Mouse (Mus musculus): ENCODE results near the gene App. TPM values are rescaled to one million over a fixed set of nuclear protein-coding genes. Genes with fewer than 3 reads are reported as not detected.

The App gene
- polyA plus RNA-seq, 1 experiment from 2014 or later: 157 TPM

DNA sequence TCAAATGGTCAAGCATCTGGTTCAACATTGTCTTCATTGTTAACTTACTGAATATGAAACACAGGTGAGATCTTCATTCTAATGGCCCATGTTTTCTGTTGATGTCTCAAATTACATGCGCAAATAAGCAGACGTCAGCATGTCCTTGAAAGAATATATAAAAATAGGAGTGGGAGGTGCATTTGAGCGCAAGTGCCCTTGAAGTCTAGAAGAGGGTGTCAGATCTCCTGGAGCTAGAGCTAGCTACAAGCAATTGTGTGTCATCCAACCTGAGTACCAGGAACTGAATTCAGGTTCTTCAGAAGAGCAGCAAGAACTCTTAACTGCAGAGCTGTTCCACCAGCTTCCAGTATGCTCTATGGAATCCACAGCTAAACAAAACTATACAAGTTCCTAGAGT, 72.0 kb downstream of the App start:
- Histone ChIP-seq H3K9me3 (ENCODE audit: control insufficient read depth, low read length) (no peaks in the 10 kb centered on the region), H3K27ac (ENCODE audit: low read depth, low read length) (no peak overlapping the region), H3K9ac (ENCODE audit: low read length) (no peak overlapping the region), H3K27me3 (ENCODE audit: control insufficient read depth, insufficient read depth, low read length) (no peaks in the 10 kb centered on the region), H3K36me3 (ENCODE audit: control insufficient read depth, insufficient read depth, low read length) (no peaks in the 10 kb centered on the region), H3K4me1 (ENCODE audit: control insufficient read depth, insufficient read depth, low read length) (peaks cover 4% of the 10 kb centered on the region; the same call in 1 of the 2 replicates), H3K4me3 (ENCODE audit: low read depth, low read length) (no peak overlapping the region), H3K4me2 (no peak overlapping the region)
- ATAC-seq (ENCODE audit: low FRiP score): no peak
- DNase-seq (ENCODE audit: low spot score, missing footprints): no peak
- whole genome bisulfite sequencing: 88% methylated on average over 3 of the region's 3 CpGs

DNA sequence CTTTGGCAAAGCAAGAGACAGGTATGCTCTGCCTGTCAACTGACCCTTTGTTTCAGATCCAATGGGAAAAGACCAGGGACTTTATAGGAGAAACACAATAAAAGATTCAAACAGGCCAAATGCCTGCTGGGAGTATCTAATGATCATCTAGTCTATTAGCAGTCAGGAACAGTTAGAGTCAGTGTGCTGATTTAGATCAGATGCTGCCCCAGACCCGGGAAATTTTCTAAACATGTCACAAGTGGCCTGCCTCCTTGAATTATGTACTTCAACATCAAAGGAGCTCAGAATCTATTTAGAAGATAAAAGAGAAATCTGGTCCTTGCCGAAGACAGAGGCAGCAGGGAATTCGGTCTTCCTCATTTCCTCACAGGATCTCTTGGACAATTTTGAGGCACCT, 72.8 kb downstream of the App start:
- H3K4me3 ChIP-seq (ENCODE audit: low read depth, low read length): no peak overlapping the region
- peaks cover 8% of the 10 kb centered on the region; the same call in 1 of the 2 replicates for H3K4me1 ChIP-seq (ENCODE audit: control insufficient read depth, insufficient read depth, low read length)
- ATAC-seq (ENCODE audit: low FRiP score): no peak
- DNase-seq (ENCODE audit: low spot score, missing footprints): no peak
- H3K27ac ChIP-seq (ENCODE audit: low read depth, low read length): no peak overlapping the region
- no peak overlapping the region for H3K9ac ChIP-seq (ENCODE audit: low read length)
- 47% methylated on average over 3 of the region's 3 CpGs for WGBS
- no peak overlapping the region for H3K4me2 ChIP-seq
- no peaks in the 10 kb centered on the region for H3K36me3 ChIP-seq (ENCODE audit: control insufficient read depth, insufficient read depth, low read length)
- H3K9me3 ChIP-seq (ENCODE audit: control insufficient read depth, low read length): no peaks in the 10 kb centered on the region
- no peaks in the 10 kb centered on the region for H3K27me3 ChIP-seq (ENCODE audit: control insufficient read depth, insufficient read depth, low read length)

DNA sequence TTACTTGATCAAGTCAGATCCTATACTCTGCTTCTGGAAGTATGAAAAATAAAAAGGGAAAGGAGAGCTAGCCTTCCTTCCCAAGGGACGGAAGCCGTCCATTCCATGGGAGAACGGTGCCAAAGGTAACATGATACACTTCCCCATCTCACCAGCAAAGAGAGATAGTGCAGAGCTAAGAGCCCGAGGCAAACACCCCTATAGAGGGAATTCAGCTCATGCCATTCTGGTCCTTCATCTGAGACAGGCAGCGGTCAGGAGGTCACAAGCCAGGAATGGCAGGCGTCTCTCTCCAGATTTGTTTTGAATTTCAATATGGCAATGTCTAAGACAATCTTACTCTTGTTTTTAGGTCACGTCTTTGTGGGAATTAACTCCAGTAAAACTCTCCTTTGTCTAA, 74.1 kb downstream of the App start:
- no peaks in the 10 kb centered on the region for H3K27me3 ChIP-seq (ENCODE audit: control insufficient read depth, insufficient read depth, low read length)
- WGBS: 53% methylated on average over 7 of the region's 7 CpGs
- no peak for ATAC-seq (ENCODE audit: low FRiP score)
- no peak overlapping the region for H3K4me3 ChIP-seq (ENCODE audit: low read depth, low read length)
- no peak overlapping the region for H3K4me2 ChIP-seq
- no peaks in the 10 kb centered on the region for H3K36me3 ChIP-seq (ENCODE audit: control insufficient read depth, insufficient read depth, low read length)
- no peak overlapping the region for H3K9ac ChIP-seq (ENCODE audit: low read length)
- no peak overlapping the region for H3K27ac ChIP-seq (ENCODE audit: low read depth, low read length)
- H3K9me3 ChIP-seq (ENCODE audit: control insufficient read depth, low read length): no peaks in the 10 kb centered on the region
- H3K4me1 ChIP-seq (ENCODE audit: control insufficient read depth, insufficient read depth, low read length): peaks cover 8% of the 10 kb centered on the region; the same call in 1 of the 2 replicates
- no peak for DNase-seq (ENCODE audit: low spot score, missing footprints)

DNA sequence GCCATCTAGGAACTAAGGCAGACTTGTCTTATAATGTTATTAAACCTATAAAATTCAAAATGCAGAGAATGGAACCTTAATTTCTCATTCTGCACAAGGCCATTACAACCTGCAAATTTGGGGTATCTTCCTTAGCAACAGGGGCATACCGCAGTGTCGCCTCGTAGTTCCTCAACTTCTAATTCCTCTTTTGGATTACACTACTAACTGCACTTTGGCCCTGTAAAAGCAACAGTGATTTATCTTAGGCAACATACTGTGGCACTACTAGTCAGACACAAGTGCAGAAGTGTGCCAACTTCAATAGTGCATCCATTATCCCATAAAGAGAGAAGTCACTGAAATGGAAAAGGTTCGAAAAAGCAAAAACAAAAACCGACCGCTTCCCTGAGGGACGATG, 74.5 kb downstream of the App start:
- peaks cover 8% of the 10 kb centered on the region; the same call in 1 of the 2 replicates for H3K4me1 ChIP-seq (ENCODE audit: control insufficient read depth, insufficient read depth, low read length)
- no peak for DNase-seq (ENCODE audit: low spot score, missing footprints)
- no peak for ATAC-seq (ENCODE audit: low FRiP score)
- H3K9ac ChIP-seq (ENCODE audit: low read length): no peak overlapping the region
- H3K27ac ChIP-seq (ENCODE audit: low read depth, low read length): no peak overlapping the region
- no peaks in the 10 kb centered on the region for H3K27me3 ChIP-seq (ENCODE audit: control insufficient read depth, insufficient read depth, low read length)
- no peaks in the 10 kb centered on the region for H3K9me3 ChIP-seq (ENCODE audit: control insufficient read depth, low read length)
- no peak overlapping the region for H3K4me2 ChIP-seq
- H3K36me3 ChIP-seq (ENCODE audit: control insufficient read depth, insufficient read depth, low read length): no peaks in the 10 kb centered on the region
- no peak overlapping the region for H3K4me3 ChIP-seq (ENCODE audit: low read depth, low read length)
- WGBS: 91% methylated on average over 7 of the region's 7 CpGs

DNA sequence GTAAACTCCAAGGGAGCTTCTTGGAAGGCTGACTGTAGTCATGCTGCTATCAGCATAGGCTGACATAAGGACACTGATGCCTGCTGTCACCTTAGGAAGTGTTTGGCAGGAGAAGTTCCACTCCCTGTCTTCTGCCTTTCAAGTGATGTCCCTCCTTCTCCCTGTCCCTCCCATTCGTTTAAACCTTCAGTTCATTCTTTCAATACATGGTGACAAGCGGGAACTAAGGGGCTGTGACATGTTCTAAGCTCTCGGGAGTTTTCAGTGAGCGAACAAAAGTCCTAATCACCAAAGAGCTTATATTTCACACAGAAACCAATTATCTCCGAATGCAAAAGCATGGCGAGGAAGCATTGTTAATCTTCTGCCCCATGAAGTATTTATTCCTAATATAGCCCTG, 77.2 kb downstream of the App start:
- Histone ChIP-seq H3K9ac (ENCODE audit: low read length) (no peak overlapping the region), H3K4me3 (ENCODE audit: low read depth, low read length) (no peak overlapping the region), H3K4me2 (no peak overlapping the region), H3K27ac (ENCODE audit: low read depth, low read length) (no peak overlapping the region), H3K36me3 (ENCODE audit: control insufficient read depth, insufficient read depth, low read length) (no peaks in the 10 kb centered on the region), H3K9me3 (ENCODE audit: control insufficient read depth, low read length) (no peaks in the 10 kb centered on the region), H3K27me3 (ENCODE audit: control insufficient read depth, insufficient read depth, low read length) (no peaks in the 10 kb centered on the region), H3K4me1 (ENCODE audit: control insufficient read depth, insufficient read depth, low read length) (peaks cover 26% of the 10 kb centered on the region)
- no peak for DNase-seq (ENCODE audit: low spot score, missing footprints)
- WGBS: 36% methylated on average over 6 of the region's 6 CpGs
- peak; percentile 41 for ATAC-seq (ENCODE audit: low FRiP score)

DNA sequence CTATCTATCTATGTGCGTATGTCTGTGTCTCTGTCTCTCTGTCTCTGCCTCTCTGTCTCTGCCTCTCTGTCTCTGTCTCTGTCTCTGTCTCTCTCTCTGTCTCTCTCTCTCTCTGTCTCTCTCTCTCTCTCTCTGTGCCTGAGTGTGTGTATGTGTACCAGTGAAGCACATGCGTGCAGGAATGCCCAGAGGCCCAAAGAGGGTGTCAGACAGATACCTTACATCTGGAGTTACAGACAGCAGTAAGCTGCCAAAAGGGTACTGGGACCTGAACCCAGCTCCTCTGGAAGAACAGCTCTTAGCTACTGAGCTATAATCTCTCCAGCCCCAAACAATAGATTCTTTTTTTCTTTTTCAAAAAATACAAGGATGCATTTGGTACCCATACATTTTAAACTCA, 77.6 kb downstream of the App start:
- H3K27me3 ChIP-seq (ENCODE audit: control insufficient read depth, insufficient read depth, low read length): no peaks in the 10 kb centered on the region
- H3K9ac ChIP-seq (ENCODE audit: low read length): no peak overlapping the region
- no peaks in the 10 kb centered on the region for H3K36me3 ChIP-seq (ENCODE audit: control insufficient read depth, insufficient read depth, low read length)
- H3K4me2 ChIP-seq: no peak overlapping the region
- DNase-seq (ENCODE audit: low spot score, missing footprints) (no peak), ATAC-seq (ENCODE audit: low FRiP score) (no peak)
- peaks cover 26% of the 10 kb centered on the region for H3K4me1 ChIP-seq (ENCODE audit: control insufficient read depth, insufficient read depth, low read length)
- WGBS: 97% methylated on average over 2 of the region's 2 CpGs
- no peaks in the 10 kb centered on the region for H3K9me3 ChIP-seq (ENCODE audit: control insufficient read depth, low read length)
- no peak overlapping the region for H3K4me3 ChIP-seq (ENCODE audit: low read depth, low read length)
- H3K27ac ChIP-seq (ENCODE audit: low read depth, low read length): no peak overlapping the region

DNA sequence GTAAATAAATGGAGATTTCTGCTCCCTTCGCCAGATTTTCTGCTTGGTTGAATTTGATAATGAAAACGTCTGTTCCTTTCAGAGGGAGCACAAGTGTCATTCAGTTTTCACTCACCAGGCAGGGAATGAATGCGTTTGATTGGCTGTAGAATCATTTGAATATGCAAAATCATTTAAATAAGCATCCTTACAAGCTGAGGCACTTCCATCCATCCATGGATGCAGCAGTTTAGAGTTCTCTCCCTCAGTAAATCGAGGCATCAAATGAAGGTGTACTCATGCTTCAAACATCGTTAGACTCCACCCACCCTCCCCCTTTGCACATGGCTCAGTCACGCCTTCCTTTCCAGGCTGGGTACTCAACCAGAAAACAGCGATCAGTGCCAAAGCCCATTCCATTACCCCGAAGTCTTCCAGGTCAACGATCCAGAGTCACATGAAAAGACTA, 80.9 kb downstream of the App start:
- H3K9me3 ChIP-seq (ENCODE audit: control insufficient read depth, low read length): no peaks in the 10 kb centered on the region

DNA sequence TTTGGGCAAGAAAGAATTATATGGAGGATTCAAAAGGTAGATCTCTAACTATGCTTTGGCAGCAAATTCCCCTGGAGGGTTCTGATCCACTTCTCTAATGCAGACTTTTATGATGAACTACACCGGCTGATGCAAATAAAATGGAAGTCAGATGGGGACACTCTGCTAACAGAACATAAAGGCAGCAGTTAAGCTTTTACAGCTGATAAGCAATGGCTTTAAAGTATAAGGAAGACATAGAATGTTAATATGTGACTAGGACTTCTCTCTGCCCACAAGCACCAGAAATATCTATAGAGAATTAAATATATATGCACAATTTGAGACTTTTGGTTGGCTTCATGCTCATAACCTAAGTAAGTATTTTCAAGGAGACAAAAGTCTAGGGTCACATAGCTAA, 81.4 kb downstream of the App start:
- no peak for DNase-seq (ENCODE audit: low spot score, missing footprints)
- H3K4me3 ChIP-seq (ENCODE audit: low read depth, low read length): no peak overlapping the region
- H3K27ac ChIP-seq (ENCODE audit: low read depth, low read length): no peak overlapping the region
- H3K4me2 ChIP-seq: no peak overlapping the region
- H3K27me3 ChIP-seq (ENCODE audit: control insufficient read depth, insufficient read depth, low read length): no peaks in the 10 kb centered on the region
- H3K9me3 ChIP-seq (ENCODE audit: control insufficient read depth, low read length): no peaks in the 10 kb centered on the region
- WGBS: 69% methylated on average over 1 of the region's 1 CpGs
- no peak for ATAC-seq (ENCODE audit: low FRiP score)
- H3K4me1 ChIP-seq (ENCODE audit: control insufficient read depth, insufficient read depth, low read length): peaks cover 37% of the 10 kb centered on the region
- no peaks in the 10 kb centered on the region for H3K36me3 ChIP-seq (ENCODE audit: control insufficient read depth, insufficient read depth, low read length)
- H3K9ac ChIP-seq (ENCODE audit: low read length): no peak overlapping the region

More for the DNA sequence above, 80.9 kb downstream of the App start:
- no peak overlapping the region for H3K9ac ChIP-seq (ENCODE audit: low read length)
- DNase-seq (ENCODE audit: low spot score, missing footprints) (peak; percentile 88), ATAC-seq (ENCODE audit: low FRiP score) (peak; percentile 71)
- no peak overlapping the region for H3K4me3 ChIP-seq (ENCODE audit: low read depth, low read length)
- no peaks in the 10 kb centered on the region for H3K27me3 ChIP-seq (ENCODE audit: control insufficient read depth, insufficient read depth, low read length)
- WGBS: 28% methylated on average over 9 of the region's 9 CpGs
- no peak overlapping the region for H3K4me2 ChIP-seq
- no peaks in the 10 kb centered on the region for H3K36me3 ChIP-seq (ENCODE audit: control insufficient read depth, insufficient read depth, low read length)
- H3K4me1 ChIP-seq (ENCODE audit: control insufficient read depth, insufficient read depth, low read length): peaks cover 33% of the 10 kb centered on the region
- H3K27ac ChIP-seq (ENCODE audit: low read depth, low read length): no peak overlapping the region

DNA sequence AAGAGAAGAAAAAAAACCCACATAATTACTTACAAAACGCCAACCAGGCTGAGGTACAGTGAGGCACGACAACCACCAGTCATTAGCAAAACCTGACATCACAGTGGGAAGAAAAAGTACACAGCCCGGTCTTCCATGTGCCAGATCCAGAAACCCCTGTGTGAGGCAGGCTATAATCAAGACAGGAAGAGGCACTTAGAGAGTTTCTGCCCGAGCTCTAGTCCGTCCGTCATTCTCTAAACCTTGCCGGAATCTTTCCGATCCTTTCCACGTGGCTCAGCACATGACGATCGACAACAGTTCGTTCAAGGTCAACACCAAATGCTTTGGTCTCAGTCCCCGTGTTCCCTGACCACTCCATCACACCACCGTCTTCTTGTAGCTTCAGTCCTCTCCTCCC, 82.6 kb downstream of the App start:
- DNase-seq (ENCODE audit: low spot score, missing footprints) (no peak), ATAC-seq (ENCODE audit: low FRiP score) (no peak)
- Histone ChIP-seq H3K4me3 (ENCODE audit: low read depth, low read length) (no peak overlapping the region), H3K9me3 (ENCODE audit: control insufficient read depth, low read length) (no peaks in the 10 kb centered on the region), H3K4me1 (ENCODE audit: control insufficient read depth, insufficient read depth, low read length) (peaks cover 29% of the 10 kb centered on the region), H3K27me3 (ENCODE audit: control insufficient read depth, insufficient read depth, low read length) (no peaks in the 10 kb centered on the region), H3K27ac (ENCODE audit: low read depth, low read length) (no peak overlapping the region), H3K36me3 (ENCODE audit: control insufficient read depth, insufficient read depth, low read length) (no peaks in the 10 kb centered on the region), H3K4me2 (no peak overlapping the region), H3K9ac (ENCODE audit: low read length) (no peak overlapping the region)
- 84% methylated on average over 14 of the region's 14 CpGs for WGBS

DNA sequence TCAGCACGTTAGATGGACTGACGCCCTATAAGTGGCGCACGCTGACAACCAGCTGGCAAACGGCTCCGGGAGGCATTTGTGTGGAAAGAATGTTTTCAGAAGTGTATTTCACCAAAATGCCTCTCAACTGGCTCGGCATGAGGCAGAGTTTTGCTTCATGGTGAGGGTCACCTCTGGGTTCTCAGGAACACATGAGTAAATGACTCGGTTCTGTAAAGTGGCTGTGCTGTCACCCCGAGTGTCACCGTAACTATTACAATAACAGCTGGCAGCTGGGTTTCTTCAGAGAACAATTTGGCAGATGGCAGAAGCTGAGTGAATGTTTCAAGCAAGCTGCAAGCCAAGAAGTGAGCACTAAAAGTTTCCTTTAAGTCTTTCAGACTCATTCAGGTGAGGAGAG, 85.4 kb downstream of the App start:
- DNase-seq (ENCODE audit: low spot score, missing footprints) (no peak), ATAC-seq (ENCODE audit: low FRiP score) (no peak)
- no peaks in the 10 kb centered on the region for H3K36me3 ChIP-seq (ENCODE audit: control insufficient read depth, insufficient read depth, low read length)
- no peak overlapping the region for H3K4me3 ChIP-seq (ENCODE audit: low read depth, low read length)
- H3K27me3 ChIP-seq (ENCODE audit: control insufficient read depth, insufficient read depth, low read length): no peaks in the 10 kb centered on the region
- H3K27ac ChIP-seq (ENCODE audit: low read depth, low read length): no peak overlapping the region
- no peak overlapping the region for H3K9ac ChIP-seq (ENCODE audit: low read length)
- peaks cover 24% of the 10 kb centered on the region; the same call in 1 of the 2 replicates for H3K4me1 ChIP-seq (ENCODE audit: control insufficient read depth, insufficient read depth, low read length)
- H3K9me3 ChIP-seq (ENCODE audit: control insufficient read depth, low read length): no peaks in the 10 kb centered on the region
- WGBS: 81% methylated on average over 10 of the region's 10 CpGs
- H3K4me2 ChIP-seq: no peak overlapping the region
